In the genomic region with DNA sequence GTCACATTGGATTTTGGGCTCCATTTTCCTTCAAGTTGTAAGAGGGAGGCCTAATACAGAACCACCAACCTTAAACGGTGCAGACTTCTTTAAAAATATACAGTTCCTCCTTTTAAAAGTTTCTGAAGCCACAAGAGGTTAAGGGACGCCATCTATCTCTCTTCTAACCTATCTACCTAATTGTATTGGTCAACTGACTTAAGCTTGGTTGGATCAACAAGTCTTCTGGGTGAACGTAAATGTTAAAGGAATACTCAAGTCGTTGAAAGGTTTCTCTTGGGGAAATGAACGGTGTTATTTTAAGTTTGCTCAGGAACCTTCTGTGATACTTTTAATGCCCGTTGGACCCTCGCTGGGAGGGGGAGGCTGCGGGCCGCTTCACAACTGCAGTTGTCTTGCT, we compare ENCODE assay signal across 8 mouse cellular contexts. TPM values are rescaled to one million over a fixed set of nuclear protein-coding genes. Genes with fewer than 3 reads are reported as not detected.
DNase-seq lines count a peak whose midpoint lies in the region; ATAC-seq and TF ChIP-seq lines count a peak whose summit lies in the region.

No protein-coding gene starts in this region.

- TF ChIP-seq CTCF in gastrocnemius, adult 2 months (IDR thresholded peaks at IDR 0.05): no peak
- no peak for TF ChIP-seq CTCF in liver, embryonic 14.5 days (IDR thresholded peaks at IDR 0.05; ENCODE audit: low read depth)

- H3K27ac ChIP-seq in gastrocnemius, adult 2 months: no peak overlapping the region; the same call in 1 of the 2 replicates
- H3K27ac ChIP-seq in forebrain, embryonic 12.5 days: no peak overlapping the region
- H3K27ac ChIP-seq in liver, embryonic 14.5 days: no peak overlapping the region

- H3K4me3 ChIP-seq in gastrocnemius, adult 2 months: peak overlapping the region; percentile 95
- peak overlapping the region; percentile 83 for H3K4me3 ChIP-seq in forebrain, embryonic 12.5 days (replicated peaks)
- peak overlapping the region; percentile 80 to 87 for H3K4me3 ChIP-seq in liver, embryonic 14.5 days (ENCODE audit: insufficient read depth in 1 of 2, low read depth in 2 of 2, low read length in 2 of 2)

- 16% methylated on average over 9 of the region's 9 CpGs for WGBS in forebrain, embryonic 12.5 days
- 5% methylated on average over 9 of the region's 9 CpGs for WGBS in liver, embryonic 14.5 days (ENCODE audit: insufficient replicate concordance)

- intact Hi-C loops in gastrocnemius, adult 2 months (cut with DNase I): loop anchor here (5.0 kb wide), 1 partner anchor 195 kb away; no protein-coding TSS in a partner anchor
- intact Hi-C loops in gastrocnemius, postnatal 36 days (cut with DNase I): no loop called here

- no peaks in the 10 kb centered on the region for H3K36me3 ChIP-seq in forebrain, embryonic 12.5 days (replicated peaks)
- H3K36me3 ChIP-seq in liver, embryonic 14.5 days (replicated peaks; ENCODE audit: control insufficient read depth, insufficient read depth, low read depth): peaks cover 8% of the 10 kb centered on the region

- peaks cover 26% of the 10 kb centered on the region for H3K4me1 ChIP-seq in forebrain, embryonic 12.5 days
- H3K4me1 ChIP-seq in liver, embryonic 14.5 days (replicated peaks; ENCODE audit: control insufficient read depth in 2 of 2, insufficient read depth in 2 of 2, low read length in 1 of 2): peaks cover 29 to 39% of the 10 kb centered on the region in 2 experiments

- no peaks in the 10 kb centered on the region for H3K9me3 ChIP-seq in forebrain, embryonic 12.5 days
- H3K9me3 ChIP-seq in liver, embryonic 14.5 days (ENCODE audit: control insufficient read depth, low read length): no peaks in the 10 kb centered on the region

- peaks cover 4% of the 10 kb centered on the region; the same call in 1 of the 2 replicates for H3K27me3 ChIP-seq in forebrain, embryonic 12.5 days
- no peaks in the 10 kb centered on the region for H3K27me3 ChIP-seq in liver, embryonic 14.5 days (ENCODE audit: control insufficient read depth, insufficient read depth, low read length)

- ATAC-seq in forebrain, embryonic 12.5 days (ENCODE audit: low FRiP score): no peak
- no peak for ATAC-seq in liver, embryonic 14.5 days (ENCODE audit: insufficient read depth)

- DNase-seq in gastrocnemius, adult 2 months: no peak
- DNase-seq in gastrocnemius, postnatal 36 days: no peak
- DNase-seq in 416B (ENCODE audit: low read depth): peak; percentile 45
- no peak for DNase-seq in liver, embryonic 14.5 days (ENCODE audit: low read depth in 3 of 3, low spot score in 3 of 3)
- DNase-seq in right cerebral cortex, adult 18-20 months: no peak
- no peak for DNase-seq in gastrocnemius, adult 8-10 months (ENCODE audit: low spot score in 2 of 2)
- no peak for DNase-seq in adrenal gland, postnatal 4 days (ENCODE audit: low spot score in 2 of 2)

- peak overlapping the region; percentile 95 for H3K4me2 ChIP-seq in forebrain, embryonic 12.5 days
- H3K4me2 ChIP-seq in liver, embryonic 14.5 days (ENCODE audit: low read depth): peak overlapping the region; percentile 99

- peak overlapping the region; percentile 83 for H3K9ac ChIP-seq in forebrain, embryonic 12.5 days
- peak overlapping the region; percentile 95 for H3K9ac ChIP-seq in liver, embryonic 14.5 days (replicated peaks)

- TF ChIP-seq EP300 in liver, embryonic 14.5 days (IDR thresholded peaks at IDR 0.05; ENCODE audit: low read depth): no peak

RNA-seq across cellular contexts. Expression of gene Ogfrl1, which starts 15.5 kb away (rescaled TPM):
- 1 to 10 TPM; 5.9 to 7.2 TPM for total RNA-seq in gastrocnemius, adult 2 months (2021)
- total RNA-seq in gastrocnemius, postnatal 36 days (2021): 1 to 10 TPM; 5.3 to 5.8 TPM
- polyA plus RNA-seq in forebrain, embryonic 12.5 days (2016; fragmentation: Nextera tagmentation; extraction: Ambion mirVana): 8.9 and 9.3 TPM in 2 replicates
- polyA plus RNA-seq in liver, embryonic 14.5 days (2012; rRNA removed): 5.2 and 7.4 TPM in 2 replicates
- polyA plus RNA-seq in liver, embryonic 14.5 days (2014; fragmentation: Nextera tagmentation; extraction: Ambion mirVana): 16.5 and 18.0 TPM in 2 replicates
- total RNA-seq in gastrocnemius, adult 8-10 months (2022): 1 to 10 TPM; 4.6 to 8.3 (median 6.8) TPM
- total RNA-seq in adrenal gland, postnatal 4 days (2021): 10 to 100 TPM; 11.9 to 12.4 TPM
